Mouse (Mus musculus) heart, postnatal 4 days (tissue): Measurements from ENCODE around the gene Ndufv3. TPM values are rescaled to one million over a fixed set of nuclear protein-coding genes. Genes with fewer than 3 reads are reported as not detected.
"Not testable (repeated sequence)": the region's sequence is repeated elsewhere in the genome, so short reads cannot be mapped to it uniquely, and the experiment has no call there.

Experiments
- DNase-seq: peaks from one replicate; pipeline ENCODE4 v3.0.0; 2021
- total RNA-seq, 2 experiments: library from RNA; stranded (reverse); gene quantifications; 2 replicates each; pipeline ENCODE4 v1.2.3; 2021

Gene Ndufv3
- total RNA-seq, 2 experiments from 2014 or later: 873 to 920 TPM

- no peak for DNase-seq
Measured at GRCm38 (mm10) chr17:31512593-31512992, 7.3 kb upstream of the Ndufv3 start.

- DNase-seq: no peak
Measured at GRCm38 (mm10) chr17:31514696-31515095, 5.2 kb upstream of the Ndufv3 start.

- DNase-seq: no peak
Measured at GRCm38 (mm10) chr17:31519344-31519945, 470 bp upstream of the Ndufv3 start.

- DNase-seq: peak; percentile 77
Measured at GRCm38 (mm10) chr17:31520895-31521294, 980 bp downstream of the Ndufv3 start.

- DNase-seq: no peak
Measured at GRCm38 (mm10) chr17:31521948-31522347, 2.0 kb downstream of the Ndufv3 start.

GRCm38 (mm10) chr17:31525114-31525513 is 5.2 kb downstream of the Ndufv3 start:
- no peak for DNase-seq

GRCm38 (mm10) chr17:31525816-31526215 is 5.9 kb downstream of the Ndufv3 start:
- no peak for DNase-seq

- DNase-seq: peak; percentile 46
Measured at GRCm38 (mm10) chr17:31529314-31529713, 9.4 kb downstream of the Ndufv3 start.

- no peak for DNase-seq
Measured at GRCm38 (mm10) chr17:31531441-31532158, 11.7 kb downstream of the Ndufv3 start.

GRCm38 (mm10) chr17:31532331-31532730 is 12.4 kb downstream of the Ndufv3 start:
- DNase-seq: not testable (repeated sequence)

GRCm38 (mm10) chr17:31535358-31535757 is 15.4 kb downstream of the Ndufv3 start:
- no peak for DNase-seq

- DNase-seq: peak; percentile 82
Measured at GRCm38 (mm10) chr17:31535871-31536629, 16.1 kb downstream of the Ndufv3 start.

GRCm38 (mm10) chr17:31540101-31540500 is 20.2 kb downstream of the Ndufv3 start:
- DNase-seq: no peak

- no peak for DNase-seq
Measured at GRCm38 (mm10) chr17:31540809-31541459, 21.0 kb downstream of the Ndufv3 start.

GRCm38 (mm10) chr17:31541460-31541831 is 21.5 kb downstream of the Ndufv3 start:
- peak; percentile 14 for DNase-seq

GRCm38 (mm10) chr17:31543574-31543973 is 23.7 kb downstream of the Ndufv3 start:
- no peak for DNase-seq

- no peak for DNase-seq
Measured at GRCm38 (mm10) chr17:31546444-31547196, 26.7 kb downstream of the Ndufv3 start.

GRCm38 (mm10) chr17:31547974-31548373 is 28.1 kb downstream of the Ndufv3 start:
- DNase-seq: no peak

- no peak for DNase-seq
Measured at GRCm38 (mm10) chr17:31549389-31549788, 29.5 kb downstream of the Ndufv3 start.

- DNase-seq: not testable (repeated sequence)
Measured at GRCm38 (mm10) chr17:31552601-31553000, 32.7 kb downstream of the Ndufv3 start.

- peak; percentile 17 for DNase-seq
Measured at GRCm38 (mm10) chr17:31556253-31556652, 36.3 kb downstream of the Ndufv3 start.
